Mouse (Mus musculus) Muller cell, postnatal 12 days (primary cell): Measurements from ENCODE around the gene Fblim1.

Experiments used
- DNase-seq: peaks from one replicate; pipeline ENCODE4 v3.0.0-alpha.2; 2015; ENCODE audit errors: inconsistent ontology term

Fblim1 gene

GRCm38 (mm10) chr4:141539213-141539767 is 66.6 kb downstream of the Fblim1 start:
- no peak for DNase-seq

GRCm38 (mm10) chr4:141538408-141539212 is 67.3 kb downstream of the Fblim1 start, which contains the start of gene Spen:
Gene Spen (minus strand): TSS chr4:141538597.
- DNase-seq, result peak; percentile 99

- peak; percentile 29 for DNase-seq
Measured at GRCm38 (mm10) chr4:141537706-141538407, 68.0 kb downstream of the Fblim1 start.

- no peak for DNase-seq
Measured at GRCm38 (mm10) chr4:141537226-141537610, 68.7 kb downstream of the Fblim1 start.

GRCm38 (mm10) chr4:141536291-141537225 is 69.3 kb downstream of the Fblim1 start:
- peak; percentile 80 for DNase-seq

- peak; percentile 80 for DNase-seq
Measured at GRCm38 (mm10) chr4:141534947-141535680, 70.8 kb downstream of the Fblim1 start.

- DNase-seq, result no peak
Measured at GRCm38 (mm10) chr4:141530979-141531378, 74.9 kb downstream of the Fblim1 start.

GRCm38 (mm10) chr4:141528938-141529337 is 77.0 kb downstream of the Fblim1 start:
- no peak for DNase-seq

- DNase-seq, result no peak
Measured at GRCm38 (mm10) chr4:141526936-141527650, 78.8 kb downstream of the Fblim1 start.
